Mouse (Mus musculus) hindbrain, embryonic 15.5 days (tissue): ENCODE data around the gene Gm14085. TPM values are rescaled to one million over a fixed set of nuclear protein-coding genes. Genes with fewer than 3 reads are reported as not detected.

ENCODE experiments used
- ATAC-seq: fragments of 200-750 bp; cut with Nextera tagmentation; 2 replicates; pipeline ENCODE4 v1.8.0; 2017; ENCODE audit warnings: low read depth, moderate number of reproducible peaks, moderate TSS enrichment; ENCODE audit not compliant: low FRiP score
- H3K27ac ChIP-seq: fragments of 300-500 bp; sonication (generic); replicated peaks from 2 replicates; pipeline ENCODE4 v1.5.1; 2015; ENCODE audit warnings: mild to moderate bottlenecking, inconsistent platforms
- H3K27me3 ChIP-seq: fragments of 300-500 bp; sonication (generic); 2 replicates; pipeline ENCODE4 v1.6.1; 2015; ENCODE audit warnings: control low read depth, inconsistent platforms
- H3K36me3 ChIP-seq: fragments of 300-500 bp; sonication (generic); 2 replicates; pipeline ENCODE4 v1.6.1; 2015; ENCODE audit warnings: control low read depth, inconsistent platforms
- H3K4me1 ChIP-seq: fragments of 300-500 bp; sonication (generic); replicated peaks from 2 replicates; pipeline ENCODE4 v1.6.1; 2015; ENCODE audit warnings: control low read depth, inconsistent platforms
- H3K4me2 ChIP-seq: fragments of 300-500 bp; sonication (generic); 2 replicates; pipeline ENCODE4 v1.6.1; 2015; ENCODE audit warnings: moderate library complexity, mild to moderate bottlenecking, inconsistent platforms
- H3K4me3 ChIP-seq: fragments of 300-500 bp; sonication (generic); 2 replicates; pipeline ENCODE4 v1.5.1; 2015; ENCODE audit warnings: mild to moderate bottlenecking, inconsistent platforms
- H3K9ac ChIP-seq: fragments of 300-500 bp; sonication (generic); 2 replicates; pipeline ENCODE4 v1.6.1; 2015; ENCODE audit warnings: inconsistent platforms
- H3K9me3 ChIP-seq: fragments of 300-500 bp; sonication (generic); 2 replicates; pipeline ENCODE4 v1.6.1; 2016; ENCODE audit warnings: control low read depth, inconsistent platforms
- WGBS: fragments of 180-500 bp; shearing (Covaris S2); methylation state at CpG from one replicate; pipeline ENCODE4 v1.1.7; 2015; 5-methylcytosine and 5-hydroxymethylcytosine counted together
- polyA plus RNA-seq: library from polyadenylated mRNA; unstranded; fragments of >200 nt; fragmentation: Nextera tagmentation; extraction: Ambion mirVana; gene quantifications from 2 replicates; pipeline ENCODE4 v1.2.1, GENCODE M21; 2015

The Gm14085 gene
- polyA plus RNA-seq, 1 experiment from 2014 or later = 0.09 TPM

DNA sequence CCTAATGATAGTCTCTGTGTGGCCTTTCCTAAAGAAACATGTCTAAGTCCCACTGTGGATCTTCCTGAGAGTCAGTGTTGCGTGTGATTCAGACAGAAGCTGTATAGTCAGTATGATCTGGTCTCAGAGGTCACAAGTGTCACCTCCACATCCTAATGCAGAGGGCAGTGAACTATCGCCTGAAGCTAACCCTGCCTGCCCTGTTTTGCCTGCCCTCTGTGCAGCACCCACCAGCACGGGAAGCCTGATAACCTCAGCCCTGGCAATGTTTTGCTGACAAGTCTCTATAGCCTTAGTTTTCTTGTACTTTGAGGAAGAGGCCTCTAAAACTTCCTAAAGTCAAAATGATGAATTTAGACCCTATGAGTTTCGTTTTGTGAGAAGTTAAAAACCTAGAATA, 85.7 kb downstream of the Gm14085 start:
- no peak for ATAC-seq
- Histone ChIP-seq H3K4me1 (no peaks in the 10 kb centered on the region), H3K36me3 (no peaks in the 10 kb centered on the region), H3K27ac (no peak overlapping the region), H3K9me3 (no peaks in the 10 kb centered on the region), H3K9ac (no peak overlapping the region), H3K27me3 (no peaks in the 10 kb centered on the region), H3K4me3 (no peak overlapping the region), H3K4me2 (no peak overlapping the region)
- 81% methylated on average over 4 of the region's 4 CpGs for WGBS

DNA sequence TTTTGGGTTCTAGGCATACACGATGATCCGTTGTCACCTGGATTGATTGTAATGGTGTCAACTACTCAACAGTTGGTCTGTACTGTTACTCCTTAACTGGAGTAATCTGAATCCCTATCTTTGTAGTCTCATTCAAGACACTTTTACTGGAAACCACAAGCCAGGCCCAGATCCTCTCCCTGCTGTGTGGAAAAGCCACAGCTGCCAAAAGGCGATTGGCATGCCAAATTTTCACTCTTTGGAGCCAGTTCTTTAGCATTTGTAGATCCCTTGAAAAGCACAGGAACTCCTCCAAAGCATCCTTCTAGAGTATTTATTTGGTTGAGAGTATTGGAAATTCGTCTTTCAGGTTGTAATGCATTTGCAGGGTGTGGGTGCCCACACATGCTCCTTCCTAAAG, 86.6 kb downstream of the Gm14085 start:
- Histone ChIP-seq H3K9ac (no peak overlapping the region), H3K27me3 (no peaks in the 10 kb centered on the region), H3K4me2 (no peak overlapping the region), H3K4me1 (no peaks in the 10 kb centered on the region), H3K9me3 (no peaks in the 10 kb centered on the region), H3K36me3 (no peaks in the 10 kb centered on the region), H3K27ac (no peak overlapping the region), H3K4me3 (no peak overlapping the region)
- 82% methylated on average over 4 of the region's 4 CpGs for WGBS
- ATAC-seq = no peak

DNA sequence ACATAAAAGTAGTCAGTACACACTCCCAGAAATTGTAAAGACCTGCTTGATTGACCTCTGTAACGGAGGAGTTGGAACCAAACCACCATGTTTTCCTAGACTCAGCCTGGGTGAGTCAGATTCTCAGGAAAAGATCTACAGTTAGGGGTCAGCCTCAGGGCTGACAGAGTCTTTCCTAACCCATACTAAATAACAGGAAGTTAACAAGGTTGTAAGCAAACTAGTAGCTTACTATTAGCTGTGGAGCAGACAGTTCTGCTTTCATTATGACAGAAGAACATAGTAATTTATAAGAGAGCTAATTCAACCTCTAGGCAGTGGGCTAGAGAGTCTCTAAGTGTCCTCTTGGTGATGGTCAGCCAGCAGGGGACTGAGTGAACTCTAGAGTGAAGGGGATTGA, 87.7 kb downstream of the Gm14085 start:
- H3K27me3 ChIP-seq = no peaks in the 10 kb centered on the region
- no peaks in the 10 kb centered on the region for H3K36me3 ChIP-seq
- no peak overlapping the region for H3K9ac ChIP-seq
- no peak overlapping the region for H3K4me3 ChIP-seq
- H3K27ac ChIP-seq = no peak overlapping the region
- no peaks in the 10 kb centered on the region for H3K9me3 ChIP-seq
- no peak for ATAC-seq
- no peak overlapping the region for H3K4me2 ChIP-seq
- 94% methylated on average over 1 of the region's 1 CpGs for WGBS
- no peaks in the 10 kb centered on the region for H3K4me1 ChIP-seq

DNA sequence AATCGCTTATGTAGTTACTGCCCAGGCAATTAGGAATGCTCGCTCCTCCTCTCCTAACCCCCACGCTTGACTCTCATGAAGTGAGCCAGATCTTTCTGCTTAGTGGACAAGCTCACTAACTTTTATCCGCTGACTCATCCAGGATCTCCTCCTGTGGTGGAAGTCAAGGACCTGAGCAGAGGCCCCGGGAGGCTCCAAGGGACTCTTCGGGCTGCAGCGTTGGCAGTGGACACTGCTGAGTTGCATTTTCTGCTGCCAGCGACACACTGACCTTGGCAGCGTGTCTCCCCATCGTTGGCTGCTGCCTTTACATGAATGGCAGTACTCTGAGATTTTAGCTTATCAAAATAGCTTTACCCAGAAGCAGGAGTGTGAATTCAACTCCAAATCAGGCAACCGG, 90.7 kb downstream of the Gm14085 start:
- no peak for ATAC-seq
- no peaks in the 10 kb centered on the region for H3K27me3 ChIP-seq
- H3K4me1 ChIP-seq = no peaks in the 10 kb centered on the region
- 70% methylated on average over 11 of the region's 11 CpGs for WGBS
- H3K4me3 ChIP-seq = no peak overlapping the region
- no peak overlapping the region for H3K27ac ChIP-seq
- no peaks in the 10 kb centered on the region for H3K9me3 ChIP-seq
- H3K9ac ChIP-seq = no peak overlapping the region
- no peak overlapping the region for H3K4me2 ChIP-seq
- H3K36me3 ChIP-seq = no peaks in the 10 kb centered on the region

DNA sequence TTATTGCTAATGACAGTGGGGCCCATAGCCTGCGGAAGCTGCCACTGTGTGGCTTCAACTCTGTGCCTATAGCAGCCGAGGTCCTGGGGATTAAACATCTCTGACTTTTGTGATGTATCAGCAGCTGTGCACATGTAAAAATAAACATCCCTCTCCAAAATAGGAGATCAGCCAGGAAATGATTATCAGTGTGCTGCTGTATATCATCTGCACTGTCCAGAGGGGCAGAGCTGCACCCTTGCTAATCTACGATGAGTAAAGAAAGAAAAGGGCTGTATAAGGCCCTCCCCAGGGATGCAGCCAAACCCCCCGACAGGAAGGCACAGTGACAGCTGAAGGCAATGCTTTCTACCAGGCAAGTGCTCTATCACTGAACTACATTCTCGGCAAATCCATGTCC, 91.6 kb downstream of the Gm14085 start:
- H3K9ac ChIP-seq = no peak overlapping the region
- H3K9me3 ChIP-seq = no peaks in the 10 kb centered on the region
- WGBS = 61% methylated on average over 5 of the region's 5 CpGs
- no peak overlapping the region for H3K4me2 ChIP-seq
- no peak overlapping the region for H3K27ac ChIP-seq
- no peaks in the 10 kb centered on the region for H3K4me1 ChIP-seq
- no peak for ATAC-seq
- H3K36me3 ChIP-seq = no peaks in the 10 kb centered on the region
- no peaks in the 10 kb centered on the region for H3K27me3 ChIP-seq
- H3K4me3 ChIP-seq = no peak overlapping the region

DNA sequence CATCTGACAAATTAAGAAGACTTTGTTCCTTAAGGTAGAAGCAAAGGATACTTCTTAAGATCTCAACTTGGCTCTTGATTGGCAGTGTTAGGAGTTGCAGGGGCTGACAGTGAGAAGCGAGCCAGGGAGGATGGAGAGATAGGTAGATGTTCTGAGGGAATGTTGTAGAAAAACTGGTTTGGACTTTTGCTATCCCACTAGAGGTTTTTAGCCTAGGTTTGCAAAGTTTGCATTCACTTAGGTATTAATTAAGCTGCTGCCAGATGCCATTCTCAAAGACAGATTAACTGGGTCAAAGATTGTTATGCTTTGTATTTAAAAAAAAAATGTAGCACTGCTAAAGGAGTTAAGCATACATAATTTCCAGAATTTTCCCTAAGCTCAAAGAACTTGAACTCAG, 92.6 kb downstream of the Gm14085 start:
- Histone ChIP-seq H3K27me3 (no peaks in the 10 kb centered on the region), H3K9me3 (no peaks in the 10 kb centered on the region), H3K27ac (no peak overlapping the region), H3K4me2 (no peak overlapping the region), H3K9ac (no peak overlapping the region), H3K36me3 (no peaks in the 10 kb centered on the region), H3K4me3 (no peak overlapping the region), H3K4me1 (no peaks in the 10 kb centered on the region)
- ATAC-seq = no peak
- WGBS = 85% methylated on average over 1 of the region's 1 CpGs

Other genes starting within 250 kb of the Gm14085 start
- not detected in 2 replicates for gene Duox2, start 186.5 kb upstream of the Gm14085 start, polyA plus RNA-seq
- gene Duoxa2, start 186.0 kb upstream of the Gm14085 start, polyA plus RNA-seq = 0.12 and 0.26 TPM in 2 replicates
- gene Duoxa1, start 171.2 kb upstream of the Gm14085 start, polyA plus RNA-seq = 0.23 and 0.52 TPM in 2 replicates
- gene Duox1, start 169.3 kb upstream of the Gm14085 start, polyA plus RNA-seq = 0.14 and 0.16 TPM in 2 replicates
- gene Shf, start 115.8 kb upstream of the Gm14085 start, polyA plus RNA-seq = 11.1 and 12.6 TPM in 2 replicates
- gene Slc28a2, start 58.5 kb upstream of the Gm14085 start, polyA plus RNA-seq = 0.14 TPM in 1 of 2 replicates, not detected in the other
- 42.2 and 46.9 TPM in 2 replicates for gene Gatm, start 126.4 kb downstream of the Gm14085 start, polyA plus RNA-seq
- 0.42 and 0.53 TPM in 2 replicates for gene AA467197, start 152.0 kb downstream of the Gm14085 start, polyA plus RNA-seq
- 6.0 and 7.4 TPM in 2 replicates for gene Slc30a4, start 217.7 kb downstream of the Gm14085 start, polyA plus RNA-seq